Mouse (Mus musculus) left cerebral cortex, postnatal 14 days (tissue): ENCODE results near the gene Dmap1. TPM values are rescaled to one million over a fixed set of nuclear protein-coding genes. Genes with fewer than 3 reads are reported as not detected.

Experiments used
- DNase-seq, 2 experiments: peaks; one replicate each; pipeline ENCODE4 v3.0.0; 2021 to 2022; ENCODE audit warnings: low spot score in 2 of 2, mixed read lengths in 1 of 2
- intact Hi-C: fragments of 180-260 bp; cut with DNase I; formaldehyde crosslinking; loops from one replicate; pipeline ENCODE4 v1.15.1; 2025
- long read RNA-seq, 2 experiments: library from polyadenylated mRNA; stranded (forward); transcript quantifications; one replicate each; pipeline ENCODE4 v2.0.0; 2021
- total RNA-seq, 2 experiments: library from RNA; stranded (reverse); gene quantifications; 2 replicates each; pipeline ENCODE4 v1.2.3; 2021

The Dmap1 gene
- 10 to 100 TPM; 35.9 to 36.0 TPM for total RNA-seq
- long read RNA-seq, experiment 1, transcript Dmap1-201 (11 exons, 1,566 nt), result major isoform, 19 of 43 reads
- long read RNA-seq, experiment 1, partial matches to known transcripts, result 2 of 43 reads
- long read RNA-seq, experiment 1, other reads (novel, unspliced or antisense), result 22 of 43 reads
- long read RNA-seq, experiment 2, transcript Dmap1-201 (11 exons, 1,566 nt), result major isoform, 14 of 39 reads
- long read RNA-seq, experiment 2, partial matches to known transcripts, result 7 of 39 reads
- long read RNA-seq, experiment 2, other reads (novel, unspliced or antisense), result 17 of 39 reads

GRCm38 (mm10) chr4:117681931-117682461, at the start of gene Dmap1:
Gene Dmap1 (minus strand): TSS chr4:117682273.
- peak; percentile 86 to 88 for DNase-seq
- intact Hi-C loops, result no loop called here

- intact Hi-C loops, result no loop called here
- no peak for DNase-seq
Observed at GRCm38 (mm10) chr4:117724112-117724511, 42.0 kb upstream of the Dmap1 start, which contains the start of gene Gm12845. Gene Gm12845 (plus strand): TSS chr4:117724412.

GRCm38 (mm10) chr4:117713303-117714098, 31.4 kb upstream of the Dmap1 start:
- DNase-seq, result no peak
- intact Hi-C loops, result no loop called here

GRCm38 (mm10) chr4:117712314-117712713, 30.2 kb upstream of the Dmap1 start:
- intact Hi-C loops, result no loop called here
- no peak for DNase-seq

DNA sequence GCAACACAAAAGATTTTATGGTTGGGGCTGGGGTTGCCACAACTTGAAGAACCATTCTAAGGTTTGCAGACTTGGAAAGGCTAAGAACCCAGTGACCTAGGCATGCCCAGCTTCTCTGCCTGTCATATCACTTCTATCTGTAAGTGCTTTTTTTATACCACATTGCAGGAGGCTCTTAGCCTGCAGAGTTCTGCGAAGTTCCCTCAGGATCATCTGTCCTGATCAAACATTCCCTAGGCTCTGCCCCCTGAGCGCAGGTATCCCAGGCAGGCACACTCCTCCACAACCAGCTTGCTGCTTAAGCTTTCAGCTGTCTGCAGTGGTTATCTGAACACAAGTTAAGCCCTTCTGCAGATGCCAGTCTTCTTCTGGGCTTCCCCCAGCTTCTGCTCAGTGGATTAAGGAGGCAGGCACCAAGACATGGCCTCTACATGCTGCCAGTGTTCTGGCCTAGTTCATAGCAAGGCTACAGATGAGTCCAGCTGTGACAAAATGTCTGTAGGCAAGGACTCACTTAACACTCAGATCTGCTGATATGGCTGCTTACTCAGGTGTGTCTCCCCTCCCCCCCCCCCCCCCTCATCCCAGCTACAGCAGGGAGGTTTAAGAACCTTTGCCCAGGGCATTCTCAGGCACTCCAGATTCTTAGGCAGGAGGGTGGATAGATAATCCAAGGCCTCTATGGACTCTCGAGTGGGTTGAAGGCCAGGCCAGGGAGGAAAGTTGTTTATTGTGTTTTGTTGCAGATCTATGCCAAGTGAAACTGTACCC, 26.9 kb upstream of the Dmap1 start:
- intact Hi-C loops, result no loop called here
- DNase-seq, result no peak

GRCm38 (mm10) chr4:117705361-117705760, 23.3 kb upstream of the Dmap1 start:
- intact Hi-C loops, result loop anchor here (1.0 kb wide), 1 partner anchor 66 kb away; no protein-coding TSS in a partner anchor
- DNase-seq, result peak; percentile 69 to 78

GRCm38 (mm10) chr4:117686354-117686753, 4.3 kb upstream of the Dmap1 start:
- intact Hi-C loops, result no loop called here
- DNase-seq, result no peak

- no peak for DNase-seq
- intact Hi-C loops, result no loop called here
Observed at GRCm38 (mm10) chr4:117683048-117683768, 1.1 kb upstream of the Dmap1 start.

DNA sequence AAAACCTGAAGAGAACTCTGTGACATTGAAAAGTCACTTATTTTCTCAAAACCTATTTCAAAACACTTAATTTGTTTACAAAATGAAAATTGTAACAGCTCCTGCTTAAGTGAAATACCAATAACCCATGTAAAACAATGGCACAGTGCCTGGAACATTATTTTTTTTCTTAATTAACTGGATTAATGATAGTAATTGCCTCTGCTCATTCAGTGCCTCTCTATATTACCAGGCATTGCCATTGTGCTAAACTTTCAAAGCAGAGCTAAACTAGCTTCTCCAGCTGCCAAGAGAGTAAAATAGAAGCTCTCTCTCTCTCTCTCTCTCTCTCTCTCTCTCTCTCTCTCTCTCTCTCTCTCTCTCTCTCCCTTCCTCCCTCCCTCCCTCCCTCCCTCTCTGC, 390 bp upstream of the Dmap1 start:
- intact Hi-C loops, result no loop called here
- DNase-seq, result no peak

DNA sequence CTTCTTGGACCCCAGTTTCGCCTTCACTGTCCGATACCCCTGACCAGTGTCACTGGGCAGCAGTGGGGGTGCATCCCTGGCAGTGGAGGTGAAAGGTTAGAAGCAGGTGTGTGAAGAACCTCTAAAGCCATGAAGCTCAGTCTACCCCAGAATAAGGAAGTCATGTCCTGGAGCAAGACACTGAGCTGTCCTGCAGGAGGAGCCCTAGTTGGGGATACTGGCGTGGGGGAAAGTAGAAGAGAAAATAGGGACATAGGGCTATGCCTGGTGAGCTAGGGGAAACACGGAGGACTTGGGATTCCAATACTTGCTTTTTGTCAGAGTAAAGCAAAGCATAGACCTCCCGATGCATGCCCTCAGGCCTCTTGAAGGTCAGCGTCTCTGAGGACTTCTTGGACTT, 1.1 kb downstream of the Dmap1 start:
- no peak for DNase-seq
- intact Hi-C loops, result no loop called here

- DNase-seq, result peak; percentile 88 to 90
- intact Hi-C loops, result loop anchor here (2.0 to 5.0 kb wide), 2 partner anchors 355 to 406 kb away; no protein-coding TSS in a partner anchor
Observed at GRCm38 (mm10) chr4:117676903-117677302, 5.2 kb downstream of the Dmap1 start.

DNA sequence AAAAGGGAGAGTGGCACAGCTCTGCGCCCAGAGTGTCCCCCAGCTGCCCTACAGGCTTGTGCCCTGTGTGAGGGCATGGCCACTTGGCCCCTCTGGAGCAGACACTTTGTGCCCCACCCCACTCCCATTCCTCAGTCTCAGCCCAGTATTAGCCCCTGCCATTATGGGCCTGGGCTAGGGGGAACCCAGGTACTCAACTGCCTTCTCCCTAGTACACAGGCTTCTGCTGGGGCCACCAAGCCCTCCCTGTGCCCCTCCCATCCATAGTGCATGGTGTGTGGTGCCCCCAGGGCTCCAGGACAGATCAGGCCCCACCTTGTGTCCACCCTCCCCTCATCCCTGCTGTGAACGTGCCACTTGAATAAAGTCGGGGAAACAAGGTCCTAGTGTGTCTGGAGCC, 8.2 kb downstream of the Dmap1 start:
- intact Hi-C loops, result no loop called here
- no peak for DNase-seq

- no peak for DNase-seq
- intact Hi-C loops, result no loop called here
Observed at GRCm38 (mm10) chr4:117672042-117672441, 10.0 kb downstream of the Dmap1 start.

GRCm38 (mm10) chr4:117669874-117670273, 12.2 kb downstream of the Dmap1 start:
- intact Hi-C loops, result no loop called here
- DNase-seq, result no peak

DNA sequence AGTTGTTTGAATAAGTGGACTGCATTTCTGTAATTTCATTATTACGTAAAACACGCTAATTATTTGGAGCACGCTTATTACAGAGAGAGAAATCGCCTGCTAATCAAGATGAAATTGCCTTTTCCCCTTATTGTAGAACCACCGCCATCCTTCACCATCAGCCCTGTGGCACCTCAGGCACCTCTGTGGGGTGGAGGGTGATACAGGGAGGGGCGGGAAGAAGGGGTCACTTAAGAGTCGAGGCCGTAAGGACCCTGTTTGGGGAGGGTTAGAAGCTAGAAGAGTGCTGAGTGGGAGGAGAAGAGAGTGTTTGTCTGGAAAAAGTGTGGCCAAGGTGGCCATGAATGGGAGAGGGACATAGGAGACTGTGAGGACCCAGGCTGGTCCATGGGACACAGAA, 16.0 kb downstream of the Dmap1 start:
- intact Hi-C loops, result no loop called here
- no peak for DNase-seq

DNA sequence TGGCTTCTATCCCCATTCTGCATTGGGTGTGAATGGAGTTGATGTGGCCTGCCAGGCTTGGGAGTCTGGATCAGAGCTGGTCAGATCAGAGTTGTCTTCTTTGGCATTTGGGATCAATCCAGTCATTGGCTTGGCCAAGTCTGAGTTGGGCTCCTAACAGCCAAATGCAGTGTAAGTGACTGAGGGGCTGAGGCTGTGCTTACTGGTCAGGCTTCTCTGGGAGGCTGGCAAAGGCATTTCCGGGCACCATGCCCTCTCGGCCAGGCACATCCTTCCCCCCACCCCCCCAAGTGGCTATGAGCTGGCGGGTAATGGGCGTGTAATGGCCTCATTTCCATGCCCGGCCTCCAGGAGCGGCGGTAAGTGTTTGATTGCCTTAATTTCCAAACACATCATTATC, 16.5 kb downstream of the Dmap1 start:
- peak in 1 of 2 experiments; percentile 48 for DNase-seq
- intact Hi-C loops, result no loop called here

- intact Hi-C loops, result no loop called here
- no peak for DNase-seq
Observed at GRCm38 (mm10) chr4:117664411-117665137, 17.5 kb downstream of the Dmap1 start.

GRCm38 (mm10) chr4:117660001-117660400, 22.1 kb downstream of the Dmap1 start:
- no peak for DNase-seq

More at GRCm38 (mm10) chr4:117660001-117660400, 22.1 kb downstream of the Dmap1 start:
- intact Hi-C loops, result no loop called here
